Mouse (Mus musculus) C2C12 (cell line): ENCODE results near the gene Naa15. TPM values are rescaled to one million over a fixed set of nuclear protein-coding genes. Genes with fewer than 3 reads are reported as not detected.

Experiments used
- H3K27me3 ChIP-seq: one replicate; pipeline ENCODE4 v1.6.1; 2011; ENCODE audit not compliant: control insufficient read depth, insufficient read depth, insufficient read length
- H3K36me3 ChIP-seq: one replicate; pipeline ENCODE4 v1.6.1; 2011; ENCODE audit not compliant: control insufficient read depth, insufficient read depth
- H3K4me3 ChIP-seq: one replicate; pipeline ENCODE4 v1.5.1; 2011; ENCODE audit warnings: mild to moderate bottlenecking, control low read depth; ENCODE audit not compliant: poor library complexity, insufficient read depth, severe bottlenecking
- H3K79me2 ChIP-seq: one replicate; pipeline ENCODE4 v1.6.1; 2011; ENCODE audit not compliant: control insufficient read depth, insufficient read depth
- H3K79me3 ChIP-seq: one replicate; pipeline ENCODE4 v1.6.1; 2011; ENCODE audit warnings: low read depth, control low read depth
- H3ac ChIP-seq: one replicate; pipeline ENCODE3; 2011; ENCODE audit warnings: low read depth; ENCODE audit not compliant: control insufficient read depth, insufficient read length
- CEBPB ChIP-seq: IDR thresholded peaks from one replicate; pipeline ENCODE4 v1.6.1; 2011; ENCODE audit warnings: low read depth, mild to moderate bottlenecking, control low read depth, moderate library complexity
- CTCF ChIP-seq: IDR thresholded peaks from one replicate; pipeline ENCODE4 v1.5.1; 2011; ENCODE audit not compliant: control insufficient read depth, insufficient read depth, insufficient read length
- FOSL1 ChIP-seq: IDR thresholded peaks from one replicate; pipeline ENCODE4 v1.8.0; 2011; ENCODE audit warnings: mild to moderate bottlenecking, low read length; ENCODE audit not compliant: poor library complexity, insufficient read depth, severe bottlenecking
- MAX ChIP-seq: IDR thresholded peaks from one replicate; pipeline ENCODE4 v1.6.1; 2011; ENCODE audit warnings: mild to moderate bottlenecking, control low read depth
- MYOD1 ChIP-seq: IDR thresholded peaks from one replicate; pipeline ENCODE4 v1.6.1; 2011; ENCODE audit warnings: low read depth; ENCODE audit not compliant: control insufficient read depth, insufficient read length
- MYOG ChIP-seq: IDR thresholded peaks from one replicate; pipeline ENCODE4 v1.6.1; 2011; ENCODE audit not compliant: control insufficient read depth, insufficient read length; ENCODE audit errors: extremely low read depth
- USF1 ChIP-seq: IDR thresholded peaks from one replicate; pipeline ENCODE4 v1.6.1; 2011; ENCODE audit warnings: low read depth, mild to moderate bottlenecking, control low read depth, moderate library complexity
- polyA plus RNA-seq: library from polyadenylated mRNA; unstranded; fragments of >200 nt; fragmentation: generic; extraction: Trizol; gene quantifications from one replicate; pipeline ENCODE4 v1.2.1, GENCODE M21; 2012; ENCODE audit warnings: missing spikeins

The Naa15 gene
- polyA plus RNA-seq, 1 experiment = 13.3 TPM

GRCm38 (mm10) chr3:51434871-51435595, 20.1 kb downstream of the Naa15 start:
- Histone ChIP-seq H3K4me3 (no peak overlapping the region), H3K79me3 (peaks cover 84% of the 10 kb centered on the region), H3K36me3 (peaks cover 46% of the 10 kb centered on the region), H3ac (no peak overlapping the region), H3K79me2 (peaks cover 100% of the 10 kb centered on the region), H3K27me3 (no peaks in the 10 kb centered on the region)
- no peak for TF ChIP-seq CTCF
- TF ChIP-seq MYOG = no peak
- no peak for TF ChIP-seq CEBPB
- no peak for TF ChIP-seq USF1
- no peak for TF ChIP-seq MYOD1
- no peak for TF ChIP-seq MAX
- no peak for TF ChIP-seq FOSL1

GRCm38 (mm10) chr3:51468530-51468929, 53.6 kb downstream of the Naa15 start:
- peaks cover 97% of the 10 kb centered on the region for H3K36me3 ChIP-seq
- H3K4me3 ChIP-seq = no peak overlapping the region
- TF ChIP-seq MYOD1 = no peak
- no peak for TF ChIP-seq CTCF
- no peak for TF ChIP-seq MAX
- no peak for TF ChIP-seq FOSL1
- TF ChIP-seq CEBPB = no peak
- TF ChIP-seq MYOG = no peak
- TF ChIP-seq USF1 = no peak
- no peaks in the 10 kb centered on the region for H3K27me3 ChIP-seq
- no peaks in the 10 kb centered on the region for H3K79me3 ChIP-seq
- no peak overlapping the region for H3ac ChIP-seq
- H3K79me2 ChIP-seq = no peaks in the 10 kb centered on the region

GRCm38 (mm10) chr3:51475706-51476105, 60.8 kb downstream of the Naa15 start:
- Histone ChIP-seq H3K79me3 (no peaks in the 10 kb centered on the region), H3K4me3 (no peak overlapping the region), H3K36me3 (peaks cover 55% of the 10 kb centered on the region), H3K27me3 (no peaks in the 10 kb centered on the region), H3ac (no peak overlapping the region), H3K79me2 (no peaks in the 10 kb centered on the region)
- TF ChIP-seq MYOD1 (no peak), MYOG (no peak), FOSL1 (no peak), MAX (no peak), CEBPB (no peak), USF1 (no peak), CTCF (no peak)

- H3K79me3 ChIP-seq = peaks cover 6% of the 10 kb centered on the region
- TF ChIP-seq CTCF (no peak), MYOG (no peak), CEBPB (no peak), MAX (no peak), FOSL1 (no peak), USF1 (no peak)
- H3K79me2 ChIP-seq = peaks cover 9% of the 10 kb centered on the region
- no peak overlapping the region for H3ac ChIP-seq
- H3K4me3 ChIP-seq = no peak overlapping the region
- no peaks in the 10 kb centered on the region for H3K27me3 ChIP-seq
- H3K36me3 ChIP-seq = peaks cover 16% of the 10 kb centered on the region
These were observed 64.9 kb downstream of the Naa15 start for GRCm38 (mm10) chr3:51479893-51480292.

GRCm38 (mm10) chr3:51481059-51481458, 66.1 kb downstream of the Naa15 start:
- peaks cover 7% of the 10 kb centered on the region for H3K36me3 ChIP-seq
- no peak overlapping the region for H3K4me3 ChIP-seq
- H3ac ChIP-seq = no peak overlapping the region
- no peaks in the 10 kb centered on the region for H3K27me3 ChIP-seq
- TF ChIP-seq FOSL1 = no peak
- TF ChIP-seq USF1 = no peak
- TF ChIP-seq CEBPB = no peak
- no peak for TF ChIP-seq MYOD1
- TF ChIP-seq CTCF = no peak
- no peak for TF ChIP-seq MYOG
- TF ChIP-seq MAX = no peak
- peaks cover 16% of the 10 kb centered on the region for H3K79me3 ChIP-seq
- H3K79me2 ChIP-seq = peaks cover 20% of the 10 kb centered on the region

GRCm38 (mm10) chr3:51481881-51482280, 66.9 kb downstream of the Naa15 start:
- peaks cover 29% of the 10 kb centered on the region for H3K79me2 ChIP-seq
- TF ChIP-seq CEBPB (no peak), MYOG (no peak), FOSL1 (no peak), CTCF (no peak), MYOD1 (no peak), MAX (no peak), USF1 (no peak)
- H3K4me3 ChIP-seq = no peak overlapping the region
- peaks cover 7% of the 10 kb centered on the region for H3K36me3 ChIP-seq
- H3ac ChIP-seq = no peak overlapping the region
- peaks cover 19% of the 10 kb centered on the region for H3K79me3 ChIP-seq
- no peaks in the 10 kb centered on the region for H3K27me3 ChIP-seq

- Histone ChIP-seq H3K4me3 (no peak overlapping the region), H3K79me3 (peaks cover 19% of the 10 kb centered on the region), H3ac (no peak overlapping the region), H3K79me2 (peaks cover 29% of the 10 kb centered on the region), H3K36me3 (no peaks in the 10 kb centered on the region), H3K27me3 (no peaks in the 10 kb centered on the region)
- no peak for TF ChIP-seq CTCF
- no peak for TF ChIP-seq MYOG
- TF ChIP-seq USF1 = no peak
- TF ChIP-seq FOSL1 = no peak
- TF ChIP-seq MAX = no peak
- TF ChIP-seq MYOD1 = no peak
- no peak for TF ChIP-seq CEBPB
These were observed 67.8 kb downstream of the Naa15 start for GRCm38 (mm10) chr3:51482781-51483180.
